Mouse (Mus musculus): ENCODE data around the gene Il1r2. TPM values are rescaled to one million over a fixed set of nuclear protein-coding genes. Genes with fewer than 3 reads are reported as not detected.

The Il1r2 gene
- polyA plus RNA-seq, 1 experiment from 2014 or later = 0.48 TPM

GRCm38 (mm10) chr1:40045686-40046085 is 28.2 kb upstream of the Il1r2 start:
- Histone ChIP-seq H3K9me3 (no peaks in the 10 kb centered on the region), H3K36me3 (no peaks in the 10 kb centered on the region), H3K4me1 (no peaks in the 10 kb centered on the region), H3K4me3 (no peak overlapping the region), H3K27me3 (ENCODE audit: insufficient read depth, poor library complexity, severe bottlenecking) (no peaks in the 10 kb centered on the region), H3K27ac (no peak overlapping the region)
- 75% methylated on average over 6 of the region's 6 CpGs for WGBS
- DNase-seq (ENCODE audit: low spot score) = no peak

- DNase-seq (ENCODE audit: low spot score) = no peak
- Histone ChIP-seq H3K9me3 (no peaks in the 10 kb centered on the region), H3K27me3 (ENCODE audit: insufficient read depth, poor library complexity, severe bottlenecking) (no peaks in the 10 kb centered on the region), H3K4me1 (no peaks in the 10 kb centered on the region), H3K36me3 (no peaks in the 10 kb centered on the region), H3K4me3 (no peak overlapping the region), H3K27ac (no peak overlapping the region)
- WGBS = 74% methylated on average over 5 of the region's 5 CpGs
These were observed 27.3 kb upstream of the Il1r2 start for GRCm38 (mm10) chr1:40046600-40046999.

DNA sequence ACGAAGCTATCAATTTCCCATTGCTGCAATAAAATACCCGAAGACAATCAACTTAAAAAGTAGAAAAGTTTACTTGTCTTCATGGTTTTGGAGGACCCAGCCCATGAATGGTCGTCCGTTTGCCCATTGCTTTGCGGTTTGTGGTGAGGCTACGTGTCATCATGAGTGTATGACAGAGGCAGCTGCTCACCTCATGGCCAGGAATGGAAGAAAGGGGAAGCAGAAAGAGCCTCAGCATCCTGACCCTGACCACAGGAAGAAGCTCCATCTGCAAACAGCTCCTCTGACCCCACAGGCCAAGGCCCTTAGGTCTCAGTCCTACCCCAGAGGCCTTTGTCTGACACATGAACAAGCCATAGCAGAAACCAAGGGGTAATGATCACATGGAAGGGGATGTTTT is 22.7 kb upstream of the Il1r2 start:
- H3K4me1 ChIP-seq = no peaks in the 10 kb centered on the region
- WGBS = 93% methylated on average over 6 of the region's 6 CpGs
- no peaks in the 10 kb centered on the region for H3K27me3 ChIP-seq (ENCODE audit: insufficient read depth, poor library complexity, severe bottlenecking)
- H3K4me3 ChIP-seq = no peak overlapping the region
- no peaks in the 10 kb centered on the region for H3K9me3 ChIP-seq
- H3K36me3 ChIP-seq = no peaks in the 10 kb centered on the region
- H3K27ac ChIP-seq = no peak overlapping the region
- DNase-seq (ENCODE audit: low spot score) = no peak

GRCm38 (mm10) chr1:40052156-40052555 is 21.7 kb upstream of the Il1r2 start:
- H3K27me3 ChIP-seq (ENCODE audit: insufficient read depth, poor library complexity, severe bottlenecking) = no peaks in the 10 kb centered on the region
- no peak overlapping the region for H3K4me3 ChIP-seq
- peaks cover 2% of the 10 kb centered on the region for H3K4me1 ChIP-seq
- H3K36me3 ChIP-seq = no peaks in the 10 kb centered on the region
- H3K9me3 ChIP-seq = no peaks in the 10 kb centered on the region
- no peak for DNase-seq (ENCODE audit: low spot score)
- WGBS = 63% methylated on average over 8 of the region's 8 CpGs
- H3K27ac ChIP-seq = no peak overlapping the region

DNA sequence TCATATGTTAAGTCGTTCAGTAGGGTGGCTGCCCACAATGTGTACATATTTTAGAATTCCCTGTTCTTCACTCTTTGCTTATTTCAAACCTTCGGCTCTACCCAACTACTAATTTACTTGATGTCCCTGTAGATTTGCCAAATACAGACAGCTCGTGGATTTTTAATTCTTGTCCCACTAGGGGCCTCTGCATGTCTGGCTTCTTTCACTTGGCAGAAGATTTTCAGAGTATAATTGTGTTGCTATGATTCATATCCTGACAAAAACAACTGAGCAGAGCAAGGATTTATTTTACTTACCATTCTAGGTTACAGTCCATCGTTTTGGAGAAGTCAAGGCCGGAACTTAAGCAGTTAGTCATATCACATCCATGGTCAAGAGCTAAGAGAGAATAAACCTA is 20.8 kb upstream of the Il1r2 start:
- no peak for DNase-seq (ENCODE audit: low spot score)
- H3K36me3 ChIP-seq = no peaks in the 10 kb centered on the region
- WGBS = 78% methylated on average over 5 of the region's 5 CpGs
- peaks cover 11% of the 10 kb centered on the region for H3K4me1 ChIP-seq
- H3K27ac ChIP-seq = no peak overlapping the region
- no peaks in the 10 kb centered on the region for H3K27me3 ChIP-seq (ENCODE audit: insufficient read depth, poor library complexity, severe bottlenecking)
- no peaks in the 10 kb centered on the region for H3K9me3 ChIP-seq
- no peak overlapping the region for H3K4me3 ChIP-seq

DNA sequence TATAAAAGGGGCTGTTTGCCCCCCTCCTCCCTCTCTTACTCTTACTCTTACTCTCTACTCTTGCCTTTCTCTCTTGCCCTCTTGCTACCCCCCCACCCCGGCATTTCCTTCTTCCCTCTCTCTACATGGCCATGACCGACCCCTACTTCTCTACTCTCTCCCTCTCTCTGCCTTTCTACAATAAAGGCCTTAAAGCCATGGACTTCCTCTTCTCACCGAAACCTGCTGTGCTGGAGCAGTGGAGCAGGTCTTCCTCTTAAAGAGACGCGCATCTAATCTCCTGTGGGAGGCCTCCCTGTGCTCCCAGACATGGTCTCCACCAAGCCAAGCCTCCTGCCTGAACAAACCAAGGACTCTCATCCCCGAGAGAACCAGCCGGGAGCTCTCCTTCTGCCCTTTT is 18.8 kb upstream of the Il1r2 start:
- no peak for DNase-seq (ENCODE audit: low spot score)
- 81% methylated on average over 7 of the region's 7 CpGs for WGBS

DNA sequence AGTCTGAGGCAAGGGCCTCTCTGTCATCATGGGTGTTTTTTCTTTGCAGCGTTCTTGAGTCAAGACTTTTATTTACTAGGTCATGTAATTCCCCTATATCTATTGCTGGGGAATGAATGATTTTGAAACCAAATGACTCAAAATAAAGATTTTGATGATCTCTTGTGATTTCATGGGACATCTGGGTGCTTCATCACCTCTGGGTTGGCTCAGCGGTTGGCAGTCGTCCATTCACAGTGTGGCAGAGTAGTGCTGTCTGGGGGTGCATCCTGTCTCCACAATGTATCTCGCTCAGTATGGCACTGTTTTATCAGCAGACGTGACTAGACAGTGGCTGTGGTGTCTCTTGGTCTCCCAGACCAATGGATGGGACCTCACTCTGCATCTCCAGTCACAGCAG is 17.9 kb upstream of the Il1r2 start:
- WGBS = 87% methylated on average over 5 of the region's 5 CpGs
- Histone ChIP-seq H3K4me3 (no peak overlapping the region), H3K9me3 (no peaks in the 10 kb centered on the region), H3K27ac (no peak overlapping the region), H3K36me3 (no peaks in the 10 kb centered on the region), H3K4me1 (peaks cover 11% of the 10 kb centered on the region), H3K27me3 (ENCODE audit: insufficient read depth, poor library complexity, severe bottlenecking) (no peaks in the 10 kb centered on the region)
- no peak for DNase-seq (ENCODE audit: low spot score)

More for the DNA sequence above, 18.8 kb upstream of the Il1r2 start:
- Histone ChIP-seq H3K36me3 (no peaks in the 10 kb centered on the region), H3K4me3 (no peak overlapping the region), H3K9me3 (no peaks in the 10 kb centered on the region), H3K27ac (no peak overlapping the region), H3K4me1 (peaks cover 11% of the 10 kb centered on the region), H3K27me3 (ENCODE audit: insufficient read depth, poor library complexity, severe bottlenecking) (no peaks in the 10 kb centered on the region)

DNA sequence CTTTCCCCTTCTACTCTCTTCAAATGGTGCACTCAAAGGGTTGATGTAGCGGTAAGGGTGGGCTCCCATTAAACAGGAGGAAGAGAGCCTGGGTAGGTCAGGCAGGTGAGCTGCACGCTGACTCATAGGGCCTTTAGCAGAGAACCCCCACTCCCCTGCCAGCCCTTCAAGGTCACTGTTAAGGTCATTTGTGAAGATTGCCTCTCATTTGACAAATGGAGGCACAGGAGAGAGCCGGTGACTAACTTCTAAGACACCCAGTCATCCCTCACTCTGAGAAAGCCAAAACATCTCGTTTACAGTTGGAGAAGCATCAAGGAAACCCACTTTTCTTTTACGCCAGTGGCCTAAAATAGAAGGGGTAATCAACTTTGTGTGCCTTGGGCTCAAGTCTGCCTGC is 16.5 kb upstream of the Il1r2 start:
- Histone ChIP-seq H3K9me3 (no peaks in the 10 kb centered on the region), H3K4me3 (no peak overlapping the region), H3K27ac (no peak overlapping the region), H3K27me3 (ENCODE audit: insufficient read depth, poor library complexity, severe bottlenecking) (0 out of 2 replicates have a peak, but pooled peaks cover 3% of the 10 kb centered on the region), H3K36me3 (no peaks in the 10 kb centered on the region), H3K4me1 (peaks cover 11% of the 10 kb centered on the region)
- 57% methylated on average over 5 of the region's 5 CpGs for WGBS
- no peak for DNase-seq (ENCODE audit: low spot score)

GRCm38 (mm10) chr1:40058013-40058412 is 15.9 kb upstream of the Il1r2 start:
- WGBS = 60% methylated on average over 11 of the region's 11 CpGs
- no peak overlapping the region for H3K27ac ChIP-seq
- 0 out of 2 replicates have a peak, but pooled peaks cover 3% of the 10 kb centered on the region for H3K27me3 ChIP-seq (ENCODE audit: insufficient read depth, poor library complexity, severe bottlenecking)
- H3K36me3 ChIP-seq = no peaks in the 10 kb centered on the region
- no peak overlapping the region for H3K4me3 ChIP-seq
- H3K4me1 ChIP-seq = peaks cover 11% of the 10 kb centered on the region
- DNase-seq (ENCODE audit: low spot score) = no peak
- H3K9me3 ChIP-seq = no peaks in the 10 kb centered on the region

GRCm38 (mm10) chr1:40059122-40059774 is 14.6 kb upstream of the Il1r2 start:
- 72% methylated on average over 4 of the region's 4 CpGs for WGBS
- H3K4me1 ChIP-seq = peaks cover 11% of the 10 kb centered on the region
- DNase-seq (ENCODE audit: low spot score) = no peak
- H3K9me3 ChIP-seq = no peaks in the 10 kb centered on the region
- no peaks in the 10 kb centered on the region for H3K36me3 ChIP-seq
- no peak overlapping the region for H3K4me3 ChIP-seq
- no peak overlapping the region for H3K27ac ChIP-seq
- H3K27me3 ChIP-seq (ENCODE audit: insufficient read depth, poor library complexity, severe bottlenecking) = 0 out of 2 replicates have a peak, but pooled peaks cover 3% of the 10 kb centered on the region

DNA sequence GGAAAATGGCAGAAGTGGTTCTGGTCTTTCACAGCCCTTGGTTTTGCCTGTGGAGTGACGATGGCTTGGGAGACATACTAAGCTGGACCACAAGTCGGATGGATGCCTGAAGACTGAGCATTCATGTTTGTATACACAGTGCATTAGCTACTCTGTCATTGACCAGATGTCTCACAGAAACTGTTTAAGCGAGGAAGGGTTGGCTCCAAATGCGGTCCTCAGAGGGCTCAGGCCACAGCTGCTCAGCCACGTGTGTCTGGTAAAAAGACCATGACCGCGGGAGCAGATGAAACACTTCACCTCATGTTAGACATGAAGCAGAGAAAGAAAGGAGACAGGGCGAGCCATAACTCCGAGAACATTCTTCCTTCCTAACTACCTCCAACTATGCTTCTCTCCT is 12.5 kb upstream of the Il1r2 start:
- no peak for DNase-seq (ENCODE audit: low spot score)
- 0 out of 2 replicates have a peak, but pooled peaks cover 3% of the 10 kb centered on the region for H3K27me3 ChIP-seq (ENCODE audit: insufficient read depth, poor library complexity, severe bottlenecking)
- no peak overlapping the region for H3K4me3 ChIP-seq
- H3K9me3 ChIP-seq = no peaks in the 10 kb centered on the region
- H3K27ac ChIP-seq = no peak overlapping the region
- WGBS = 82% methylated on average over 9 of the region's 9 CpGs
- H3K36me3 ChIP-seq = no peaks in the 10 kb centered on the region
- H3K4me1 ChIP-seq = peaks cover 11% of the 10 kb centered on the region

- 74% methylated on average over 4 of the region's 4 CpGs for WGBS
- DNase-seq (ENCODE audit: low spot score) = no peak
- Histone ChIP-seq H3K36me3 (no peaks in the 10 kb centered on the region), H3K4me1 (no peaks in the 10 kb centered on the region), H3K4me3 (no peak overlapping the region), H3K9me3 (no peaks in the 10 kb centered on the region), H3K27ac (no peak overlapping the region), H3K27me3 (ENCODE audit: insufficient read depth, poor library complexity, severe bottlenecking) (0 out of 2 replicates have a peak, but pooled peaks cover 3% of the 10 kb centered on the region)
These were observed 10.5 kb upstream of the Il1r2 start for GRCm38 (mm10) chr1:40063409-40063808.

DNA sequence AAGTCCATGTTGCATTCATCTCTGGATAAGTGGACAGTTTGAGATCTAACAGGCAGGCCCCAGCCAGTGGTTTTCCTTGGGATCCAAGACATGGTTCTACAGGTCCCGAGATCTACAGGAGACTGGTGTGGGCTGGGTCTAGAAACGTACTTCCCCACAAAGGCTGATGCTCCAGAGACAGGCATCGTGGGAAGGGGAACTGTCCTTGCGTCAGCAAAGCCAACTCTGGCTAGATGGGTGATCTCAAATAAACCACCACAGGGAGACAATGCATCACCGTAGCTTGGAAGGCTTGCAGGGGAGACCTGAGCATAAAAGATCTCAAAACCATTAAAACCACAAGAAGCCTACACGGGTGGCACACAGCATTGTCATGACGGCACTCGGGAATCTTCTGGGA is 9.4 kb upstream of the Il1r2 start:
- Histone ChIP-seq H3K36me3 (no peaks in the 10 kb centered on the region), H3K4me1 (no peaks in the 10 kb centered on the region), H3K9me3 (no peaks in the 10 kb centered on the region), H3K27ac (no peak overlapping the region), H3K27me3 (ENCODE audit: insufficient read depth, poor library complexity, severe bottlenecking) (0 out of 2 replicates have a peak, but pooled peaks cover 3% of the 10 kb centered on the region), H3K4me3 (no peak overlapping the region)
- no peak for DNase-seq (ENCODE audit: low spot score)
- WGBS = 85% methylated on average over 8 of the region's 8 CpGs

GRCm38 (mm10) chr1:40072558-40072957 is 1.3 kb upstream of the Il1r2 start:
- 77% methylated on average over 4 of the region's 4 CpGs for WGBS
- H3K4me1 ChIP-seq = no peaks in the 10 kb centered on the region
- H3K27ac ChIP-seq = no peak overlapping the region
- no peaks in the 10 kb centered on the region for H3K27me3 ChIP-seq (ENCODE audit: insufficient read depth, poor library complexity, severe bottlenecking)
- no peaks in the 10 kb centered on the region for H3K9me3 ChIP-seq
- no peaks in the 10 kb centered on the region for H3K36me3 ChIP-seq
- H3K4me3 ChIP-seq = no peak overlapping the region
- DNase-seq (ENCODE audit: low spot score) = no peak

Data from heart, embryonic 10.5 days (tissue).